Mouse (Mus musculus) MEL (cell line): ENCODE data around the gene Gsn. TPM values are rescaled to one million over a fixed set of nuclear protein-coding genes. Genes with fewer than 3 reads are reported as not detected.
A peak's percentile ranks its signal among the peaks of the same experiment; 100 is the strongest.

ENCODE experiments used
- DNase-seq: peaks from one replicate; pipeline ENCODE4 v3.0.0; 2011; ENCODE audit warnings: low read depth, low spot score
- H3K27ac ChIP-seq: 2 replicates; pipeline ENCODE4 v1.5.1; 2012; ENCODE audit warnings: low read depth, mild to moderate bottlenecking, control low read depth, low read length, moderate library complexity; ENCODE audit not compliant: control insufficient read depth
- H3K27me3 ChIP-seq, 2 experiments: fragments of 150-350 bp in 1 of 2; sonication (generic) in 1 of 2; 2 replicates each; pipeline ENCODE4 v1.6.1; 2012; ENCODE audit warnings: low read length in 2 of 2, mild to moderate bottlenecking in 2 of 2, improper control_type of control experiment in 1 of 2, moderate library complexity in 1 of 2; ENCODE audit not compliant: insufficient read depth in 2 of 2, control insufficient read depth in 1 of 2
- H3K36me3 ChIP-seq, 2 experiments: 2 replicates each; pipeline ENCODE4 v1.6.1; 2012 to 2014; ENCODE audit warnings: low read length in 2 of 2, improper control_type of control experiment in 1 of 2, inconsistent platforms in 1 of 2, mild to moderate bottlenecking in 1 of 2; ENCODE audit not compliant: insufficient read depth in 2 of 2, control insufficient read depth in 1 of 2
- H3K4me1 ChIP-seq, 2 experiments: fragments of 150-350 bp in 1 of 2; sonication (generic) in 1 of 2; 2 replicates each; pipeline ENCODE4 v1.6.1; 2012; ENCODE audit warnings: low read length in 2 of 2, improper control_type of control experiment in 1 of 2, mild to moderate bottlenecking in 1 of 2; ENCODE audit not compliant: insufficient read depth in 2 of 2, control insufficient read depth in 1 of 2
- H3K4me3 ChIP-seq, 2 experiments: fragments of 150-350 bp in 1 of 2; sonication (generic) in 1 of 2; 2 replicates each; pipeline ENCODE4 v1.5.1; 2012; ENCODE audit warnings: low read depth in 2 of 2, low read length in 2 of 2, mild to moderate bottlenecking in 2 of 2, moderate library complexity in 2 of 2, control low read depth in 1 of 2, improper control_type of control experiment in 1 of 2; ENCODE audit not compliant: control insufficient read depth in 1 of 2, insufficient read depth in 1 of 2
- H3K79me2 ChIP-seq: 2 replicates; pipeline ENCODE4 v1.6.1; 2012; ENCODE audit warnings: mild to moderate bottlenecking, low read length, moderate library complexity; ENCODE audit not compliant: control insufficient read depth, poor library complexity, insufficient read depth
- H3K9ac ChIP-seq: 2 replicates; pipeline ENCODE4 v1.6.1; 2012; ENCODE audit warnings: low read depth, mild to moderate bottlenecking, control low read depth, low read length, moderate library complexity; ENCODE audit not compliant: control insufficient read depth, poor library complexity, severe bottlenecking
- H3K9me3 ChIP-seq: fragments of 150-350 bp; sonication (generic); replicated peaks from 2 replicates; pipeline ENCODE4 v1.6.1; 2012; ENCODE audit warnings: mild to moderate bottlenecking, low read length, improper control_type of control experiment, moderate library complexity; ENCODE audit not compliant: insufficient read depth
- CHD1 ChIP-seq: IDR thresholded peaks from 2 replicates; pipeline ENCODE4 v1.6.1; 2012; ENCODE audit warnings: low read depth, mild to moderate bottlenecking, inconsistent platforms, low read length, improper control_type of control experiment
- CTCF ChIP-seq, 3 experiments: IDR thresholded peaks in 2 of 3; conservative IDR thresholded peaks in 1 of 3; 2 replicates each; pipeline ENCODE4 v1.5.1; 2011 to 2012; ENCODE audit warnings: low read length in 3 of 3, low read depth in 2 of 3, mild to moderate bottlenecking in 2 of 3, improper control_type of control experiment in 1 of 3, inconsistent platforms in 1 of 3, mixed read lengths in 1 of 3, moderate library complexity in 1 of 3; ENCODE audit not compliant: control insufficient read depth in 1 of 3, insufficient read depth in 1 of 3, poor library complexity in 1 of 3, severe bottlenecking in 1 of 3
- EP300 ChIP-seq, 2 experiments: IDR thresholded peaks; 2 replicates each; pipeline ENCODE4 v1.6.1; 2011; ENCODE audit warnings: improper control_type of control experiment in 2 of 2, low read length in 2 of 2, low read depth in 1 of 2, mild to moderate bottlenecking in 1 of 2
- ETS1 ChIP-seq: IDR thresholded peaks from 2 replicates; pipeline ENCODE4 v1.6.1; 2012; ENCODE audit warnings: low read depth, mild to moderate bottlenecking, inconsistent platforms, low read length, improper control_type of control experiment, moderate library complexity
- GABPA ChIP-seq: IDR thresholded peaks from 2 replicates; pipeline ENCODE4 v1.6.1; 2012; ENCODE audit warnings: low read depth, mild to moderate bottlenecking, inconsistent platforms, low read length, improper control_type of control experiment, moderate library complexity
- GATA1 ChIP-seq: IDR thresholded peaks from 2 replicates; pipeline ENCODE4 v1.6.1; 2011; ENCODE audit warnings: low read depth, low read length, improper control_type of control experiment
- HCFC1 ChIP-seq: IDR thresholded peaks from 2 replicates; pipeline ENCODE4 v1.6.1; 2012; ENCODE audit warnings: low read depth, mild to moderate bottlenecking, inconsistent platforms, low read length, improper control_type of control experiment, moderate library complexity
- JUND ChIP-seq: IDR thresholded peaks from 2 replicates; pipeline ENCODE4 v1.6.1; 2011; ENCODE audit warnings: low read depth, mild to moderate bottlenecking, improper control_type of control experiment, low read length
- MAX ChIP-seq: IDR thresholded peaks from 2 replicates; pipeline ENCODE4 v1.6.1; 2011; ENCODE audit warnings: low read length, improper control_type of control experiment
- MAZ ChIP-seq: IDR thresholded peaks from 2 replicates; pipeline ENCODE4 v1.6.1; 2012; ENCODE audit warnings: low read depth, mild to moderate bottlenecking, inconsistent platforms, low read length, improper control_type of control experiment
- MXI1 ChIP-seq: IDR thresholded peaks from 2 replicates; pipeline ENCODE4 v1.6.1; 2011; ENCODE audit warnings: mild to moderate bottlenecking, low read depth, low read length, improper control_type of control experiment
- MYB ChIP-seq: IDR thresholded peaks from 2 replicates; pipeline ENCODE4 v1.6.1; 2011; ENCODE audit warnings: mild to moderate bottlenecking, low read depth, low read length, improper control_type of control experiment
- MYC ChIP-seq: IDR thresholded peaks from 2 replicates; pipeline ENCODE4 v1.6.1; 2011; ENCODE audit warnings: low read depth, mild to moderate bottlenecking, low read length, improper control_type of control experiment, moderate library complexity
- NELFE ChIP-seq: IDR thresholded peaks from 2 replicates; pipeline ENCODE4 v1.6.1; 2011; ENCODE audit warnings: low read depth, low read length, improper control_type of control experiment
- POLR2A ChIP-seq, 2 experiments: IDR thresholded peaks; 2 replicates each; pipeline ENCODE4 v1.6.1; 2011 to 2012; ENCODE audit warnings: low read length in 2 of 2, mild to moderate bottlenecking in 2 of 2, control low read depth in 1 of 2, improper control_type of control experiment in 1 of 2, low read depth in 1 of 2, moderate library complexity in 1 of 2; ENCODE audit not compliant: control insufficient read depth in 1 of 2, insufficient read depth in 1 of 2, poor library complexity in 1 of 2
- POLR2AphosphoS2 ChIP-seq: IDR thresholded peaks from 2 replicates; pipeline ENCODE4 v1.6.1; 2011; ENCODE audit warnings: low read length, improper control_type of control experiment
- POLR2AphosphoS5 ChIP-seq: IDR thresholded peaks from 2 replicates; pipeline ENCODE4 v1.6.1; 2012; ENCODE audit warnings: low read depth, borderline replicate concordance, mild to moderate bottlenecking, inconsistent platforms, low read length, moderate library complexity, mixed read lengths
- RAD21 ChIP-seq: IDR thresholded peaks from 2 replicates; pipeline ENCODE4 v1.6.1; 2011; ENCODE audit warnings: mild to moderate bottlenecking, low read depth, low read length, improper control_type of control experiment
- SIN3A ChIP-seq: IDR thresholded peaks from 2 replicates; pipeline ENCODE4 v1.6.1; 2012; ENCODE audit warnings: low read length, improper control_type of control experiment, inconsistent platforms
- SMC3 ChIP-seq: IDR thresholded peaks from 2 replicates; pipeline ENCODE4 v1.6.1; 2011; ENCODE audit warnings: low read depth, low read length, improper control_type of control experiment
- TAL1 ChIP-seq: IDR thresholded peaks from 2 replicates; pipeline ENCODE4 v1.6.1; 2012; ENCODE audit warnings: mild to moderate bottlenecking, inconsistent platforms, low read length, moderate library complexity, mixed read lengths
- TBP ChIP-seq: IDR thresholded peaks from 2 replicates; pipeline ENCODE4 v1.8.0; 2011; ENCODE audit warnings: low read depth, low read length, improper control_type of control experiment
- TCF12 ChIP-seq: IDR thresholded peaks from 2 replicates; pipeline ENCODE4 v1.6.1; 2014; ENCODE audit warnings: low read depth, mild to moderate bottlenecking, inconsistent platforms, low read length, improper control_type of control experiment, moderate library complexity
- USF1 ChIP-seq: IDR thresholded peaks from 2 replicates; pipeline ENCODE4 v1.6.1; 2014; ENCODE audit warnings: low read depth, mild to moderate bottlenecking, inconsistent platforms, low read length, improper control_type of control experiment, moderate library complexity
- USF2 ChIP-seq, 2 experiments: IDR thresholded peaks; 2 replicates each; pipeline ENCODE4 v1.6.1; 2011 to 2012; ENCODE audit warnings: improper control_type of control experiment in 2 of 2, low read length in 2 of 2, borderline replicate concordance in 1 of 2, inconsistent platforms in 1 of 2, low read depth in 1 of 2, mild to moderate bottlenecking in 1 of 2; ENCODE audit not compliant: insufficient read depth in 1 of 2
- ZC3H11A ChIP-seq: IDR thresholded peaks from 2 replicates; pipeline ENCODE4 v1.6.1; 2012; ENCODE audit warnings: low read depth, mild to moderate bottlenecking, inconsistent platforms, low read length, improper control_type of control experiment
- ZKSCAN1 ChIP-seq: IDR thresholded peaks from 2 replicates; pipeline ENCODE4 v1.6.1; 2012; ENCODE audit warnings: low read depth, mild to moderate bottlenecking, inconsistent platforms, low read length, improper control_type of control experiment, moderate library complexity
- ZMIZ1 ChIP-seq: IDR thresholded peaks from 2 replicates; pipeline ENCODE4 v1.6.1; 2012; ENCODE audit warnings: low read depth, mild to moderate bottlenecking, inconsistent platforms, low read length, improper control_type of control experiment, moderate library complexity
- ZNF384 ChIP-seq: IDR thresholded peaks from 2 replicates; pipeline ENCODE4 v1.6.1; 2012; ENCODE audit warnings: low read depth, mild to moderate bottlenecking, inconsistent platforms, low read length, improper control_type of control experiment
- polyA plus RNA-seq, 2 experiments: library from polyadenylated mRNA; stranded (reverse) in 1 of 2; unstranded in 1 of 2; fragments of >175 nt in 1 of 2; fragments of >200 nt in 1 of 2; gene quantifications; 2 replicates each; pipeline versions ENCODE4 v1.2.1 to v1.2.4; 2012; ENCODE audit warnings: low replicate concordance in 2 of 2, low read depth in 1 of 2; ENCODE audit not compliant: insufficient read length in 2 of 2, insufficient read depth in 1 of 2, missing spikeins in 1 of 2
- total RNA-seq: library from RNA; depleted of rRNA; stranded (reverse); fragments of 300-350 nt; gene quantifications from 2 replicates; pipeline ENCODE4 v1.2.3, GENCODE M21; 2012

Gene Gsn
- total and polyA plus RNA-seq, 3 experiments = 8.0 to 8.2 TPM; not detected in 1

- DNase-seq = no peak
- H3K9ac ChIP-seq = no peak overlapping the region
- no peaks in the 10 kb centered on the region for H3K9me3 ChIP-seq
- H3K27ac ChIP-seq = no peak overlapping the region
- no peaks in the 10 kb centered on the region for H3K27me3 ChIP-seq
- no peak overlapping the region for H3K4me3 ChIP-seq
- peaks cover 0 to 14% of the 10 kb centered on the region in 2 experiments; a peak in 2 of 4 replicates for H3K36me3 ChIP-seq
- H3K4me1 ChIP-seq = peaks cover 4 to 17% of the 10 kb centered on the region in 2 experiments; a peak in 3 of 4 replicates
- TF ChIP-seq SMC3 (no peak), CTCF (IDR thresholded peaks at IDR 0.05 in 2 of 3, conservative IDR thresholded peaks at IDR 0.05 in 1 of 3; ENCODE audit: control insufficient read depth in 1 of 3, insufficient read depth in 1 of 3, low read depth in 2 of 3, low read length in 3 of 3, poor library complexity in 1 of 3, severe bottlenecking in 1 of 3) (no peak), ZNF384 (no peak), RAD21 (no peak), TAL1 (no peak), JUND (no peak), MAX (no peak), MXI1 (no peak), USF2 (IDR thresholded peaks at IDR 0.05; ENCODE audit: borderline replicate concordance in 1 of 2, insufficient read depth in 1 of 2, low read depth in 1 of 2, low read length in 2 of 2) (no peak)
- no peaks in the 10 kb centered on the region for H3K79me2 ChIP-seq
These were observed 48.1 kb upstream of the Gsn start for GRCm38 (mm10) chr2:35208054-35208453.

DNA sequence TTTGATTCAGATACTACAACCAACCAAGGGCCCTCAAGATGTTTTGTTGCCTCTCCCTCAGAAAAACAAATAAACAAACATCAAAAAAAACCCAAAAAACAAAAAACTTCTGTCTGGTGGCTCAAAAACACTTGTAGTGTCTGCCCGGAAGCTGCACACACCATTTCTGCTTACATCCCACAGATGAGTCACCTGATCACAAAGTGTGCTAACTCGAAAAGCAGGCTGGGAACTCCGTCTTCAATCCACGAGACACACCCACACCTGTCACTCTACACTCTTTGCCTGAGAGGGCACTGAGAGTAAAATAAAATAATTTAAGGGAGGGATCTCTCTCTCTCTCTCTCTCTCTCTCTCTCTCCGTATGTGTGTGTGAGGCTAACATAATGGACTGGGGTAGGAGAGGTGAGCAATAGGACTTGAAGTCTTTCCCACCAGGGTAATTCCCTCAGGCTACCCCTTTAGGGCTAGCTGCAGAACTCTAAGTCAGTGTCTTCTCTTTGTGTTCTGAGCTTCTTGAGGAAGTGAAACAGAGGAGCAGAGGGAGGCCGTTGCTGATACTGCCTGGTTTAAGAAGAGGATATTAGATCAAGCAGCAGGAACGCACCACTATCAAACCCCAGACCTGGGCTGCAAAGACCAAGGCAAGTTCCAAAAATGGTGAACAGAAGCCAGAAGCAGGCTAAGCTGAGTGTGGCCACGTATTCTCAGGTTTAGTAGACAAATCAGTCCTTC lies 47.1 kb upstream of the Gsn start:
- Histone ChIP-seq H3K27ac (peak overlapping the region; percentile 69), H3K9ac (peak overlapping the region; percentile 51), H3K4me3 (peak overlapping the region; percentile 20 to 52)

More for the DNA sequence above, 47.1 kb upstream of the Gsn start:
- TF ChIP-seq NELFE = peak; percentile 36; the same call in 1 of the 2 replicates
- TF ChIP-seq POLR2AphosphoS5 = no peak
- TF ChIP-seq MAZ = no peak
- no peak for TF ChIP-seq POLR2AphosphoS2
- TF ChIP-seq EP300 (IDR thresholded peaks at IDR 0.05; ENCODE audit: low read depth in 1 of 2, low read length in 2 of 2) = peak in 1 of 2 experiments; percentile 25; a peak in 3 of 4 replicates
- TF ChIP-seq USF1 = peak; percentile 85
- no peak for TF ChIP-seq RAD21
- TF ChIP-seq MYC = peak; percentile 36; the same call in 1 of the 2 replicates
- no peak for TF ChIP-seq ZC3H11A
- no peak for TF ChIP-seq CHD1
- TF ChIP-seq ZMIZ1 = no peak
- no peak for TF ChIP-seq MYB
- TF ChIP-seq HCFC1 = peak; percentile 56
- no peak for TF ChIP-seq TCF12
- peak; percentile 15; the same call in 1 of the 2 replicates for TF ChIP-seq MAX
- TF ChIP-seq TBP = 0 out of 2 replicates have a peak, but pooled peaks have one; percentile 38
- 0 out of 2 replicates have a peak, but pooled peaks have one; percentile 17 for TF ChIP-seq GABPA
- peak; percentile 38 for TF ChIP-seq SIN3A
- TF ChIP-seq MXI1 = peak; percentile 56; the same call in 1 of the 2 replicates
- no peak for TF ChIP-seq ZNF384
- peak; percentile 23; the same call in 1 of the 2 replicates for TF ChIP-seq ETS1
- TF ChIP-seq POLR2A (IDR thresholded peaks at IDR 0.05; ENCODE audit: control insufficient read depth in 1 of 2, insufficient read depth in 1 of 2, low read depth in 1 of 2, low read length in 2 of 2, poor library complexity in 1 of 2) = 0 out of 4 replicates have a peak, but pooled peaks of 1 of the 2 experiments have one; percentile 27
- no peak for TF ChIP-seq GATA1
- peak in 1 of 2 experiments; percentile 48; a peak in 1 of 4 replicates for TF ChIP-seq USF2 (IDR thresholded peaks at IDR 0.05; ENCODE audit: borderline replicate concordance in 1 of 2, insufficient read depth in 1 of 2, low read depth in 1 of 2, low read length in 2 of 2)
- peak; percentile 16; the same call in 1 of the 2 replicates for TF ChIP-seq JUND
- no peak for TF ChIP-seq ZKSCAN1
- Histone ChIP-seq H3K79me2 (no peaks in the 10 kb centered on the region), H3K4me1 (peaks cover 6 to 27% of the 10 kb centered on the region in 2 experiments; a peak in 3 of 4 replicates), H3K36me3 (peaks cover 0 to 15% of the 10 kb centered on the region in 2 experiments; a peak in 2 of 4 replicates), H3K27me3 (no peaks in the 10 kb centered on the region), H3K9me3 (no peaks in the 10 kb centered on the region)
- DNase-seq = peak; percentile 80
